Mouse (Mus musculus): ENCODE data around the gene Ctnna2. TPM values are rescaled to one million over a fixed set of nuclear protein-coding genes. Genes with fewer than 3 reads are reported as not detected.

Gene Ctnna2
- polyA plus RNA-seq, 1 experiment, result 0.11 TPM

- Histone ChIP-seq H3K4me1 (ENCODE audit: control insufficient read depth, insufficient read depth, insufficient read length, low read length) (no peaks in the 10 kb centered on the region), H3K4me3 (ENCODE audit: low read depth, low read length) (no peak overlapping the region), H3K27ac (ENCODE audit: insufficient read depth, low read depth, low read length) (no peak overlapping the region), H3K36me3 (ENCODE audit: control insufficient read depth, insufficient read depth, low read length) (no peaks in the 10 kb centered on the region), H3K27me3 (ENCODE audit: control insufficient read depth, insufficient read depth, low read length) (no peaks in the 10 kb centered on the region)
- TF ChIP-seq POLR2A (IDR thresholded peaks at IDR 0.05; ENCODE audit: low read depth, low read length), result no peak
- no peak for TF ChIP-seq CTCF (IDR thresholded peaks at IDR 0.05; ENCODE audit: extremely low read depth, insufficient read length, insufficient replicate concordance, low read depth, low read length)
- 54% methylated on average over 5 of the region's 5 CpGs for WGBS
Observed at GRCm38 (mm10) chr6:77120510-77120909, 859.0 kb downstream of the Ctnna2 start.

- WGBS, result 70% methylated on average over 10 of the region's 10 CpGs
- H3K4me3 ChIP-seq (ENCODE audit: low read depth, low read length), result no peak overlapping the region
- H3K4me1 ChIP-seq (ENCODE audit: control insufficient read depth, insufficient read depth, insufficient read length, low read length), result no peaks in the 10 kb centered on the region
- TF ChIP-seq CTCF (IDR thresholded peaks at IDR 0.05; ENCODE audit: extremely low read depth, insufficient read length, insufficient replicate concordance, low read depth, low read length) (no peak), POLR2A (IDR thresholded peaks at IDR 0.05; ENCODE audit: low read depth, low read length) (no peak)
- no peaks in the 10 kb centered on the region for H3K27me3 ChIP-seq (ENCODE audit: control insufficient read depth, insufficient read depth, low read length)
- no peak overlapping the region for H3K27ac ChIP-seq (ENCODE audit: insufficient read depth, low read depth, low read length)
- no peaks in the 10 kb centered on the region for H3K36me3 ChIP-seq (ENCODE audit: control insufficient read depth, insufficient read depth, low read length)
Observed at GRCm38 (mm10) chr6:77109095-77109945, 870.2 kb downstream of the Ctnna2 start.

DNA sequence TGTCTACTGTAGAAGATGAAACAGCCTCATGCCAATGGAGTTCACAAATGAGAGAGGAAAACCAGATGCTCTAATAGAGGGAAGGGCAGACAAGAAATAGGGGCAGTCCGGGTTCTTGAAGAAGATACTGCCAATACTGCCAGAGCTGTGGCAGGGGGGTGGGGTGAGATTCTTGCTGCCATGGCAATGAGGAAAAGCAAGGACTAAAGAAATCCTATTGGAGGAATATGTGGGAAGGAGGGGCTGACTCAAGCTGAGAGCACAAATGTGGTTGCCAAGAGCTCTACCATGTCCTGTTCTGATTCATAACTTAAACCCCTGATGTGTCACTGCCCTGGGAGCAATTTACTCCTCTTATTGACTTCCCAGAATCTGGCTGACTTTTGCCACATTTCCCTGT lies 878.5 kb downstream of the Ctnna2 start:
- no peaks in the 10 kb centered on the region for H3K4me1 ChIP-seq (ENCODE audit: control insufficient read depth, insufficient read depth, insufficient read length, low read length)
- no peaks in the 10 kb centered on the region for H3K36me3 ChIP-seq (ENCODE audit: control insufficient read depth, insufficient read depth, low read length)
- no peak overlapping the region for H3K27ac ChIP-seq (ENCODE audit: insufficient read depth, low read depth, low read length)
- no peaks in the 10 kb centered on the region for H3K27me3 ChIP-seq (ENCODE audit: control insufficient read depth, insufficient read depth, low read length)
- no peak overlapping the region for H3K4me3 ChIP-seq (ENCODE audit: low read depth, low read length)
- 36% methylated on average over 1 of the region's 1 CpGs for WGBS
- TF ChIP-seq CTCF (IDR thresholded peaks at IDR 0.05; ENCODE audit: extremely low read depth, insufficient read length, insufficient replicate concordance, low read depth, low read length) (no peak), POLR2A (IDR thresholded peaks at IDR 0.05; ENCODE audit: low read depth, low read length) (no peak)

DNA sequence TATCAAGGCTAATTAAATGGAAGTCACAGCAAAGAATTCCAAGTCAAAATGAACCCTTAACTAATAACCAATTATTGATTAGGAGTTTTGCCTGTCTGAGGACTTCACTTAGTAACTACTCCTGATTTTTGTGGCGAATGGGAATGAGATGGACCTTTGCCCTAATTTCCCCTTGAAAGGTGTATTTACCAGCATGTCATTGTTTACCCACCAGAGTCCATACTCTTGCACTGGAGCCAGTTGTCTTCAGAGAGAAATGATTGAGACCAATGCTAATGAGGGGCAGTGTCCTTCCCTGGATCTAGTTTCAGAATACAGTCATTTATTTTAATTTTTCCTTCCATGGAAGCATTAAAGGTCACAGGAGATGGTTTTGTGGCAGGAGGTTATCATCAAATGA lies 881.0 kb downstream of the Ctnna2 start:
- H3K4me1 ChIP-seq (ENCODE audit: control insufficient read depth, insufficient read depth, insufficient read length, low read length), result no peaks in the 10 kb centered on the region
- TF ChIP-seq POLR2A (IDR thresholded peaks at IDR 0.05; ENCODE audit: low read depth, low read length), result no peak
- 87% methylated on average over 1 of the region's 1 CpGs for WGBS
- H3K27me3 ChIP-seq (ENCODE audit: control insufficient read depth, insufficient read depth, low read length), result no peaks in the 10 kb centered on the region
- no peak overlapping the region for H3K27ac ChIP-seq (ENCODE audit: insufficient read depth, low read depth, low read length)
- no peaks in the 10 kb centered on the region for H3K36me3 ChIP-seq (ENCODE audit: control insufficient read depth, insufficient read depth, low read length)
- H3K4me3 ChIP-seq (ENCODE audit: low read depth, low read length), result no peak overlapping the region

- Histone ChIP-seq H3K27ac (ENCODE audit: insufficient read depth, low read depth, low read length) (no peak overlapping the region), H3K27me3 (ENCODE audit: control insufficient read depth, insufficient read depth, low read length) (no peaks in the 10 kb centered on the region), H3K36me3 (ENCODE audit: control insufficient read depth, insufficient read depth, low read length) (no peaks in the 10 kb centered on the region), H3K4me1 (ENCODE audit: control insufficient read depth, insufficient read depth, insufficient read length, low read length) (no peaks in the 10 kb centered on the region), H3K4me3 (ENCODE audit: low read depth, low read length) (no peak overlapping the region)
- 71% methylated on average over 14 of the region's 14 CpGs for WGBS
- TF ChIP-seq CTCF (IDR thresholded peaks at IDR 0.05; ENCODE audit: extremely low read depth, insufficient read length, insufficient replicate concordance, low read depth, low read length), result no peak
- TF ChIP-seq POLR2A (IDR thresholded peaks at IDR 0.05; ENCODE audit: low read depth, low read length), result no peak
Observed at GRCm38 (mm10) chr6:77075396-77076376, 903.8 kb downstream of the Ctnna2 start.

DNA sequence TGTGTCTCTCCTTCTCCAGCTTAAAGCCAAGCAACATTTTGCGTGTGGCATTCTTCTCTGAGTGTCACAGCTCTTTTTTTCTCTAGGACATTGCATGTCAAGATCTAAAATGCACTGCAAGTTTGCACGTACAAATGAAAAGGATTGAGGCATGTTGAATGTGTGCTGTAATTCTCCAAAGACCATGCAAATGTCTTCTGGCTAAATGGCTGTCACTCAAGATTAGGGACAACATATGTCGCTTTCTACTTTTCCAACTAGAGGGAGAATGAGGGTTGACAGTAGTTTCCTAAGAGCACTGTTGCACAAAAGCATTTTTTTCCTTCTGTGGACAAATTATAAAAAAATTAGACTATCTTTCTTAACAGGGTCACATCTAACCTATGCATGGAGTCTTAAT lies 909.9 kb downstream of the Ctnna2 start:
- WGBS, result 75% methylated on average over 3 of the region's 3 CpGs
- Histone ChIP-seq H3K36me3 (ENCODE audit: control insufficient read depth, insufficient read depth, low read length) (no peaks in the 10 kb centered on the region), H3K27ac (ENCODE audit: insufficient read depth, low read depth, low read length) (no peak overlapping the region), H3K27me3 (ENCODE audit: control insufficient read depth, insufficient read depth, low read length) (no peaks in the 10 kb centered on the region), H3K4me3 (ENCODE audit: low read depth, low read length) (no peak overlapping the region), H3K4me1 (ENCODE audit: control insufficient read depth, insufficient read depth, insufficient read length, low read length) (no peaks in the 10 kb centered on the region)
- TF ChIP-seq CTCF (IDR thresholded peaks at IDR 0.05; ENCODE audit: extremely low read depth, insufficient read length, insufficient replicate concordance, low read depth, low read length) (no peak), POLR2A (IDR thresholded peaks at IDR 0.05; ENCODE audit: low read depth, low read length) (no peak)

GRCm38 (mm10) chr6:77050690-77051089 lies 928.8 kb downstream of the Ctnna2 start:
- Histone ChIP-seq H3K27me3 (ENCODE audit: control insufficient read depth, insufficient read depth, low read length) (no peaks in the 10 kb centered on the region), H3K36me3 (ENCODE audit: control insufficient read depth, insufficient read depth, low read length) (no peaks in the 10 kb centered on the region), H3K4me1 (ENCODE audit: control insufficient read depth, insufficient read depth, insufficient read length, low read length) (no peaks in the 10 kb centered on the region), H3K4me3 (ENCODE audit: low read depth, low read length) (no peak overlapping the region), H3K27ac (ENCODE audit: insufficient read depth, low read depth, low read length) (no peak overlapping the region)
- TF ChIP-seq POLR2A (IDR thresholded peaks at IDR 0.05; ENCODE audit: low read depth, low read length) (no peak), CTCF (IDR thresholded peaks at IDR 0.05; ENCODE audit: extremely low read depth, insufficient read length, insufficient replicate concordance, low read depth, low read length) (no peak)
- 38% methylated on average over 3 of the region's 3 CpGs for WGBS

Measured in small intestine, adult 2 months (tissue).